In genomic region chr10:24437177-24437576, GRCm38 (mm10) we compare ENCODE assay signal across 18 mouse cellular contexts.
A peak's percentile ranks its signal among the peaks of the same experiment; 100 is the strongest.
DNase-seq lines count a peak whose midpoint lies in the region; ATAC-seq and TF ChIP-seq lines count a peak whose summit lies in the region.
"Had no signal": no experiment of that assay in that cellular context is flagged by ENCODE, and none has a peak within 500 bp of the region (broad histone marks: within the 10 kb centered on the region; RNA-seq: fewer than 3 reads in every experiment).

No protein-coding gene starts in this region.

- no peak overlapping the region for H3K9ac ChIP-seq in hindbrain, embryonic 13.5 days
- no peak overlapping the region for H3K9ac ChIP-seq in midbrain, postnatal 0 days (replicated peaks; ENCODE audit: low read length, poor library complexity, severe bottlenecking)
- no peak overlapping the region for H3K9ac ChIP-seq in midbrain, embryonic 16.5 days (ENCODE audit: low read depth, low read length)
- H3K9ac ChIP-seq in forebrain, embryonic 16.5 days (replicated peaks; ENCODE audit: low read depth, low read length) = no peak overlapping the region
- no peak overlapping the region for H3K9ac ChIP-seq in neural tube, embryonic 15.5 days (replicated peaks)
- no peak overlapping the region for H3K9ac ChIP-seq in intestine, postnatal 0 days (ENCODE audit: low read depth, low read length)
- H3K9ac ChIP-seq: liver, embryonic 14.5 days; midbrain, embryonic 13.5 days had no signal

- no peak for TF ChIP-seq CTCF in midbrain, postnatal 0 days (IDR thresholded peaks at IDR 0.05)
- no peak for TF ChIP-seq CTCF in intestine, postnatal 0 days (IDR thresholded peaks at IDR 0.05; ENCODE audit: low read depth)

- no peak for DNase-seq in hindbrain, embryonic 10.5 days (ENCODE audit: low spot score)
- DNase-seq in midbrain, postnatal 0 days (ENCODE audit: low spot score) = peak; percentile 18
- peak; percentile 7 for DNase-seq in right cerebral cortex, postnatal 25 days
- DNase-seq: adrenal gland, adult 8-10 months; cerebellum, postnatal 36 days; gastrocnemius, adult 2 months; heart, postnatal 4 days; kidney, adult 2 months; kidney, postnatal 4 days; lung, postnatal 36 days had no signal

- no peaks in the 10 kb centered on the region for H3K27me3 ChIP-seq in hindbrain, embryonic 13.5 days
- H3K27me3 ChIP-seq in hindbrain, embryonic 10.5 days (ENCODE audit: insufficient read depth, poor library complexity, severe bottlenecking) = no peaks in the 10 kb centered on the region
- no peaks in the 10 kb centered on the region for H3K27me3 ChIP-seq in midbrain, postnatal 0 days (ENCODE audit: insufficient read depth, low read length)
- no peaks in the 10 kb centered on the region for H3K27me3 ChIP-seq in midbrain, embryonic 16.5 days (ENCODE audit: control insufficient read depth, insufficient read depth, low read depth, low read length)
- no peaks in the 10 kb centered on the region for H3K27me3 ChIP-seq in forebrain, embryonic 16.5 days (replicated peaks; ENCODE audit: control insufficient read depth, insufficient read depth, low read length)
- no peaks in the 10 kb centered on the region for H3K27me3 ChIP-seq in neural tube, embryonic 15.5 days (replicated peaks)
- H3K27me3 ChIP-seq in intestine, postnatal 0 days (replicated peaks; ENCODE audit: control insufficient read depth, insufficient read depth, low read length) = no peaks in the 10 kb centered on the region
- H3K27me3 ChIP-seq: midbrain, embryonic 13.5 days had no signal

- no peak overlapping the region for H3K27ac ChIP-seq in hindbrain, embryonic 13.5 days
- H3K27ac ChIP-seq in hindbrain, embryonic 10.5 days = no peak overlapping the region
- H3K27ac ChIP-seq in midbrain, postnatal 0 days (ENCODE audit: low read depth, low read length) = no peak overlapping the region
- no peak overlapping the region for H3K27ac ChIP-seq in midbrain, embryonic 16.5 days (ENCODE audit: low read length)
- H3K27ac ChIP-seq in forebrain, embryonic 16.5 days (ENCODE audit: low read length) = no peak overlapping the region
- H3K27ac ChIP-seq in neural tube, embryonic 15.5 days (replicated peaks) = no peak overlapping the region
- H3K27ac ChIP-seq in intestine, postnatal 0 days (ENCODE audit: low read depth, low read length) = no peak overlapping the region
- H3K27ac ChIP-seq: gastrocnemius, adult 2 months; liver, embryonic 14.5 days; midbrain, embryonic 13.5 days; stomach, postnatal 0 days had no signal

- no peaks in the 10 kb centered on the region for H3K9me3 ChIP-seq in hindbrain, embryonic 13.5 days
- no peaks in the 10 kb centered on the region for H3K9me3 ChIP-seq in hindbrain, embryonic 10.5 days
- no peaks in the 10 kb centered on the region for H3K9me3 ChIP-seq in midbrain, postnatal 0 days (ENCODE audit: low read length)
- no peaks in the 10 kb centered on the region for H3K9me3 ChIP-seq in midbrain, embryonic 16.5 days (replicated peaks; ENCODE audit: control insufficient read depth, low read length, poor library complexity, severe bottlenecking)
- no peaks in the 10 kb centered on the region for H3K9me3 ChIP-seq in forebrain, embryonic 16.5 days (ENCODE audit: control insufficient read depth, low read length)
- no peaks in the 10 kb centered on the region for H3K9me3 ChIP-seq in neural tube, embryonic 15.5 days (replicated peaks)
- H3K9me3 ChIP-seq in intestine, postnatal 0 days (ENCODE audit: control insufficient read depth) = no peaks in the 10 kb centered on the region
- H3K9me3 ChIP-seq: midbrain, embryonic 13.5 days had no signal

- H3K36me3 ChIP-seq in hindbrain, embryonic 13.5 days = no peaks in the 10 kb centered on the region
- H3K36me3 ChIP-seq in hindbrain, embryonic 10.5 days = no peaks in the 10 kb centered on the region
- no peaks in the 10 kb centered on the region for H3K36me3 ChIP-seq in midbrain, postnatal 0 days (ENCODE audit: insufficient read depth, low read length)
- H3K36me3 ChIP-seq in midbrain, embryonic 16.5 days (ENCODE audit: control insufficient read depth, insufficient read depth, low read length) = no peaks in the 10 kb centered on the region
- no peaks in the 10 kb centered on the region for H3K36me3 ChIP-seq in forebrain, embryonic 16.5 days (ENCODE audit: control insufficient read depth, insufficient read depth)
- H3K36me3 ChIP-seq in neural tube, embryonic 15.5 days = no peaks in the 10 kb centered on the region
- no peaks in the 10 kb centered on the region for H3K36me3 ChIP-seq in intestine, postnatal 0 days (ENCODE audit: control insufficient read depth, insufficient read depth)
- H3K36me3 ChIP-seq: midbrain, embryonic 13.5 days had no signal

- H3K4me3 ChIP-seq in hindbrain, embryonic 13.5 days = no peak overlapping the region
- H3K4me3 ChIP-seq in hindbrain, embryonic 10.5 days = no peak overlapping the region
- no peak overlapping the region for H3K4me3 ChIP-seq in midbrain, postnatal 0 days (ENCODE audit: low read depth, low read length)
- H3K4me3 ChIP-seq in midbrain, embryonic 16.5 days (ENCODE audit: low read depth, low read length) = no peak overlapping the region
- H3K4me3 ChIP-seq in forebrain, embryonic 16.5 days (replicated peaks; ENCODE audit: low read length) = no peak overlapping the region
- no peak overlapping the region for H3K4me3 ChIP-seq in neural tube, embryonic 15.5 days (replicated peaks)
- H3K4me3 ChIP-seq in intestine, postnatal 0 days (ENCODE audit: low read depth, low read length) = no peak overlapping the region
- H3K4me3 ChIP-seq: gastrocnemius, adult 2 months; midbrain, embryonic 13.5 days had no signal

- WGBS in hindbrain, embryonic 13.5 days = 73% methylated on average over 2 of the region's 2 CpGs
- 79% methylated on average over 2 of the region's 2 CpGs for WGBS in hindbrain, embryonic 10.5 days
- 59% methylated on average over 2 of the region's 2 CpGs for WGBS in midbrain, postnatal 0 days
- WGBS in midbrain, embryonic 16.5 days = 80% methylated on average over 2 of the region's 2 CpGs
- WGBS in forebrain, embryonic 16.5 days = 63% methylated on average over 2 of the region's 2 CpGs
- WGBS in neural tube, embryonic 15.5 days = 65% methylated on average over 2 of the region's 2 CpGs
- 50% methylated on average over 2 of the region's 2 CpGs for WGBS in intestine, postnatal 0 days

- no peak overlapping the region for H3K4me2 ChIP-seq in hindbrain, embryonic 13.5 days
- no peak overlapping the region for H3K4me2 ChIP-seq in midbrain, postnatal 0 days (ENCODE audit: low read depth, low read length, poor library complexity, severe bottlenecking)
- no peak overlapping the region for H3K4me2 ChIP-seq in midbrain, embryonic 16.5 days (ENCODE audit: low read length)
- H3K4me2 ChIP-seq in forebrain, embryonic 16.5 days (ENCODE audit: low read length) = no peak overlapping the region
- H3K4me2 ChIP-seq in neural tube, embryonic 15.5 days = no peak overlapping the region
- no peak overlapping the region for H3K4me2 ChIP-seq in intestine, postnatal 0 days (replicated peaks; ENCODE audit: low read depth)
- H3K4me2 ChIP-seq: midbrain, embryonic 13.5 days had no signal

- H3K4me1 ChIP-seq in hindbrain, embryonic 13.5 days (replicated peaks) = peaks cover 4% of the 10 kb centered on the region; the same call in 1 of the 2 replicates
- no peaks in the 10 kb centered on the region for H3K4me1 ChIP-seq in hindbrain, embryonic 10.5 days (replicated peaks)
- no peaks in the 10 kb centered on the region for H3K4me1 ChIP-seq in midbrain, postnatal 0 days (ENCODE audit: insufficient read depth, low read length)
- H3K4me1 ChIP-seq in midbrain, embryonic 16.5 days (ENCODE audit: control insufficient read depth, insufficient read depth, low read length) = no peaks in the 10 kb centered on the region
- no peaks in the 10 kb centered on the region for H3K4me1 ChIP-seq in forebrain, embryonic 16.5 days (replicated peaks; ENCODE audit: control insufficient read depth, insufficient read depth, low read length)
- no peaks in the 10 kb centered on the region for H3K4me1 ChIP-seq in neural tube, embryonic 15.5 days
- H3K4me1 ChIP-seq in intestine, postnatal 0 days (replicated peaks; ENCODE audit: control insufficient read depth, insufficient read depth, low read length) = no peaks in the 10 kb centered on the region
- H3K4me1 ChIP-seq: midbrain, embryonic 13.5 days had no signal

- peak; percentile 65; the same call in 1 of the 2 replicates for ATAC-seq in hindbrain, embryonic 13.5 days (ENCODE audit: low FRiP score)
- no peak for ATAC-seq in midbrain, postnatal 0 days (ENCODE audit: low FRiP score)
- no peak for ATAC-seq in midbrain, embryonic 16.5 days
- ATAC-seq in forebrain, embryonic 16.5 days = peak; percentile 75; the same call in 1 of the 2 replicates
- ATAC-seq in neural tube, embryonic 15.5 days (ENCODE audit: low FRiP score) = no peak
- ATAC-seq in intestine, postnatal 0 days = no peak
- ATAC-seq: midbrain, embryonic 13.5 days had no signal

Comparison
In these comparisons a context has a peak if more than half of its experiments do, and no peak if none do; other contexts are left out.
1. ATAC-seq: peak in hindbrain, embryonic 13.5 days (single experiment) and forebrain, embryonic 16.5 days (single experiment); none in midbrain, postnatal 0 days (single experiment), midbrain, embryonic 16.5 days (single experiment), neural tube, embryonic 15.5 days (single experiment) and intestine, postnatal 0 days (single experiment).